Mouse (Mus musculus): ENCODE measurements around the gene Tnfrsf17. TPM values are rescaled to one million over a fixed set of nuclear protein-coding genes. Genes with fewer than 3 reads are reported as not detected.
A peak's percentile ranks its signal among the peaks of the same experiment; 100 is the strongest.
"Not testable (repeated sequence)": the region's sequence is repeated elsewhere in the genome, so short reads cannot be mapped to it uniquely, and the experiment has no call there.

Tnfrsf17 gene
- polyA plus RNA-seq, 1 experiment = 2.7 TPM

DNA sequence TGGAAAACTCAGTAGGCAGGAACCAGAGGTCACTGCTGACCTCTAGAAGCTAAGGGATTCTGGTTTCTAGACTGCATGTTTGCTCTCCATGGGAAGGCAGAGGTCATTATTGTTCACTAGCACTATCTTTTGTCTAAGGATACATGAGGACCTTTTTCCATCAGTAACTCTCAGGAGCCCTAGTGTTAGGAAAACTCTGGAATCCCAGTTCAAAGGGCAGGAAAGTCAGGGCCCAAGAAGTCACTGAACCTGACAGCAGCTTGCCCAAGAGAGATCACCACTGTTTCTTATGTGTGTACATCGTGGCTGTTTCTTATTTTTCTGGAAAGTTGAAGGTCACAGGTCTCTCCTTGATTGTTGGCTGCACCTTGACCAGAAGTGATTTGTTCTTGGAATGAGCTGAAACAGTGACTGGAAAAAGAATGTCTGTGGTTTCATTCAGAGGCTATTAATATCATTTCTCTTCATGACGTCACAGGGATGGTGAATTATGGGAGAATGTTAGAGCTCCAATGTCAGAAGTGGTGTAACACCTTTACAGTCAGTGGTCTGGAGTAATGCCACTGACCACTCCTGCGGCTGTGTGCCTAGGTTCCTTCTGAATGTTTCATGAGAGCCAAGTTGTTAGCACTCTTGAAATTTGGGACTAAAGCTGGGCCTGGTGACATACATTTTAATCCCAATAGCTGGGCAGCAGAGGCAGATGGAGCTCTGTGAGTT, 16.6 kb downstream of the Tnfrsf17 start:
- Histone ChIP-seq H3K27ac (ENCODE audit: control insufficient read depth, insufficient read depth, low read length) (no peak overlapping the region), H3K4me1 (replicated peaks; ENCODE audit: control insufficient read depth, insufficient read depth, low read length) (no peaks in the 10 kb centered on the region), H3K27me3 (ENCODE audit: control insufficient read depth, insufficient read depth, low read length) (no peaks in the 10 kb centered on the region), H3K36me3 (ENCODE audit: control insufficient read depth, insufficient read depth, low read length) (no peaks in the 10 kb centered on the region), H3K4me3 (ENCODE audit: control insufficient read depth, insufficient read depth, low read length) (no peak overlapping the region)
- DNase-seq = no peak
- 91% methylated on average over 3 of the region's 3 CpGs for WGBS
- TF ChIP-seq POLR2A (IDR thresholded peaks at IDR 0.05; ENCODE audit: control insufficient read depth, extremely low read depth, insufficient read depth, low read length, poor library complexity) = no peak
- no peak for TF ChIP-seq CTCF (IDR thresholded peaks at IDR 0.05; ENCODE audit: borderline replicate concordance, control insufficient read depth, extremely low read depth, insufficient read depth, low read length, poor library complexity)

DNA sequence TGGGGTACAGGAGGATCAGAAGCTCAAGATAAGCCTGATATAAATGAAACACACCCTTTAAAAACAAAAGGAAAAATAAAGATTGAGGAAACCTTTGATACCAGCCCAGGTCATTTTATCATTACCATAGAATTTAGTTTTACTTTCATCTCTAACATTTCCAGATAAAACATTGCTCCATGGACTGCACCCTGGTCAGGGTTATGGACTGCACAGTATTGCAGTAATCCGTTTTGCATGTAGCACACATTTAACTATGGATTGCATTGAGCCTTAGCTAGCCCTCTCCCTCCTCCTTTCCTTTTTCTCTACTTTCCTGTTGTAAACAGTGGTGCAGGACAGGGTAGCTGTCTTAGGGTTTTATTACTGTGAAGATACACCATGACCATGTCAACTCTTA, 17.4 kb downstream of the Tnfrsf17 start:
- 95% methylated on average over 1 of the region's 1 CpGs for WGBS
- Histone ChIP-seq H3K27me3 (ENCODE audit: control insufficient read depth, insufficient read depth, low read length) (no peaks in the 10 kb centered on the region), H3K4me3 (ENCODE audit: control insufficient read depth, insufficient read depth, low read length) (no peak overlapping the region), H3K36me3 (ENCODE audit: control insufficient read depth, insufficient read depth, low read length) (no peaks in the 10 kb centered on the region), H3K27ac (ENCODE audit: control insufficient read depth, insufficient read depth, low read length) (no peak overlapping the region), H3K4me1 (replicated peaks; ENCODE audit: control insufficient read depth, insufficient read depth, low read length) (no peaks in the 10 kb centered on the region)
- TF ChIP-seq CTCF (IDR thresholded peaks at IDR 0.05; ENCODE audit: borderline replicate concordance, control insufficient read depth, extremely low read depth, insufficient read depth, low read length, poor library complexity) (no peak), POLR2A (IDR thresholded peaks at IDR 0.05; ENCODE audit: control insufficient read depth, extremely low read depth, insufficient read depth, low read length, poor library complexity) (no peak)
- no peak for DNase-seq

DNA sequence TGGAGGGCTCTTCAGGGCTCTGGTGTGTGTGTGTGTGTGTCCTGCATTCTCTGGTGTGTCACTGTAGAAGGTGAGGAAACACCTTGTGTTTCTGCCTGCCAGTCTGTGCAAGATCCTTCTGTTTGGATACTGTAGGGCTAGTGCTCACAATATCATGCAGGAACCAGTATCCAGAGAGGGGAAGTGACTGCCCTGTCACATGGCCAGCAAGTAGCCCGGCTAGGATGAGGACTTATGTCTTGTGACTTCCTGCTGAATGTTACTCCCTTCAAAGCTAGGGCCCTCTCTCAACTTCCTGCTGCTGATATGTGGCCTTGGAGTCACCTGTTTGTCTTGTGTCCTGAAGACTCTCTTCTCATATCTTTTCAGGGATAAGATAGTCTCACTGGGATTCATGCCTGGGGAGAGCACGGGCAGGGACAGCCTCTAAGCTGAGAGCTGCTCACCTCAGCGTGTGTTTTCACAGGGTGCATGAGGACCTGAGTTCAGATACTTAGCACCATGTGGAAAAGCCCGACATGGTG, 29.7 kb downstream of the Tnfrsf17 start:
- no peak for DNase-seq
- 65% methylated on average over 4 of the region's 4 CpGs for WGBS
- TF ChIP-seq CTCF (IDR thresholded peaks at IDR 0.05; ENCODE audit: borderline replicate concordance, control insufficient read depth, extremely low read depth, insufficient read depth, low read length, poor library complexity) (no peak), POLR2A (IDR thresholded peaks at IDR 0.05; ENCODE audit: control insufficient read depth, extremely low read depth, insufficient read depth, low read length, poor library complexity) (no peak)
- Histone ChIP-seq H3K4me1 (replicated peaks; ENCODE audit: control insufficient read depth, insufficient read depth, low read length) (no peaks in the 10 kb centered on the region), H3K27ac (ENCODE audit: control insufficient read depth, insufficient read depth, low read length) (peak overlapping the region; percentile 23; the same call in 1 of the 2 replicates), H3K36me3 (ENCODE audit: control insufficient read depth, insufficient read depth, low read length) (no peaks in the 10 kb centered on the region), H3K4me3 (ENCODE audit: control insufficient read depth, insufficient read depth, low read length) (no peak overlapping the region), H3K27me3 (ENCODE audit: control insufficient read depth, insufficient read depth, low read length) (no peaks in the 10 kb centered on the region)

DNA sequence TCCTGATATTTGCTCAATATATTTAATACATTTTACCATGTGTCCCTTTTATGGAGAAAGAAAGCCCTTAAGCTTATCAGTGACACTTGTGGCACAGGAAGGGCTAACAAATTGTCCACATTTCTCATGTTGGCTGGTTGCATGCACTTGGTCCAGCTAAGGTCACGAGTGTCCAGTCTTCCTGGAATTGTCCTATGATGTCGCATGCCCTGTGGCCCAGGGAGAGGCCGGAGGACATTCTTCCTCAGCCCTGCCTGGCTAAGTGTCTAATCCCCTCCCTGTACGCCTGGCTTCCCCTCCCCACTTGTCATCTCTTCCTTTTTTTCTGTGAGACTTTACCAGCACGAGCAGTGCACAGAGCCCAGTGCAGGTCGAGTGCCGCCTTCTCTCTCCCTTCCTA, 38.3 kb downstream of the Tnfrsf17 start:
- DNase-seq = no peak
- no peak overlapping the region for H3K27ac ChIP-seq (ENCODE audit: control insufficient read depth, insufficient read depth, low read length)
- no peaks in the 10 kb centered on the region for H3K27me3 ChIP-seq (ENCODE audit: control insufficient read depth, insufficient read depth, low read length)
- no peak for TF ChIP-seq CTCF (IDR thresholded peaks at IDR 0.05; ENCODE audit: borderline replicate concordance, control insufficient read depth, extremely low read depth, insufficient read depth, low read length, poor library complexity)
- no peak for TF ChIP-seq POLR2A (IDR thresholded peaks at IDR 0.05; ENCODE audit: control insufficient read depth, extremely low read depth, insufficient read depth, low read length, poor library complexity)
- H3K4me1 ChIP-seq (replicated peaks; ENCODE audit: control insufficient read depth, insufficient read depth, low read length) = no peaks in the 10 kb centered on the region
- no peak overlapping the region for H3K4me3 ChIP-seq (ENCODE audit: control insufficient read depth, insufficient read depth, low read length)
- no peaks in the 10 kb centered on the region for H3K36me3 ChIP-seq (ENCODE audit: control insufficient read depth, insufficient read depth, low read length)
- WGBS = 83% methylated on average over 7 of the region's 7 CpGs

DNA sequence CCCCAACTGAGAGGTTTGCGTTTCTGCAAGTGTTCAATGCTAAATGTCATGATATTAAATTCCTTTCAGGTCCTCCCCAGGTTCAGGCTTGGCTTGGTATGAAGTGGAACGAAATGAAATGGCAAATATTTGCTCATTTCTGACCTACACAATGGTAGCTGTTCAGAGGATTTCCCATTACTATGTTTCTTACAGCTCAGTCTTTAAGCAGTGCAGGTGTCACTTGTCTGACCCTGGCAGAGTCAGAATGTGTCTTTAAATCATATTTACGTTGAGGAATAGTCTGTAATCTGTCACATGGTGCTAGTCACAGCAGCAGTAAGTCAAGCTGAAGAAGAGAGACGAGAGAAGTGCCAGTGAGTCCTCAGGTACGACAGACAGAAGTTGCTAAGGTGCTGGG, 45.6 kb downstream of the Tnfrsf17 start:
- Histone ChIP-seq H3K4me1 (replicated peaks; ENCODE audit: control insufficient read depth, insufficient read depth, low read length) (no peaks in the 10 kb centered on the region), H3K4me3 (ENCODE audit: control insufficient read depth, insufficient read depth, low read length) (no peak overlapping the region), H3K27ac (ENCODE audit: control insufficient read depth, insufficient read depth, low read length) (no peak overlapping the region), H3K36me3 (ENCODE audit: control insufficient read depth, insufficient read depth, low read length) (no peaks in the 10 kb centered on the region), H3K27me3 (ENCODE audit: control insufficient read depth, insufficient read depth, low read length) (no peaks in the 10 kb centered on the region)
- DNase-seq = no peak
- TF ChIP-seq CTCF (IDR thresholded peaks at IDR 0.05; ENCODE audit: borderline replicate concordance, control insufficient read depth, extremely low read depth, insufficient read depth, low read length, poor library complexity) (no peak), POLR2A (IDR thresholded peaks at IDR 0.05; ENCODE audit: control insufficient read depth, extremely low read depth, insufficient read depth, low read length, poor library complexity) (no peak)
- 92% methylated on average over 5 of the region's 5 CpGs for WGBS

DNA sequence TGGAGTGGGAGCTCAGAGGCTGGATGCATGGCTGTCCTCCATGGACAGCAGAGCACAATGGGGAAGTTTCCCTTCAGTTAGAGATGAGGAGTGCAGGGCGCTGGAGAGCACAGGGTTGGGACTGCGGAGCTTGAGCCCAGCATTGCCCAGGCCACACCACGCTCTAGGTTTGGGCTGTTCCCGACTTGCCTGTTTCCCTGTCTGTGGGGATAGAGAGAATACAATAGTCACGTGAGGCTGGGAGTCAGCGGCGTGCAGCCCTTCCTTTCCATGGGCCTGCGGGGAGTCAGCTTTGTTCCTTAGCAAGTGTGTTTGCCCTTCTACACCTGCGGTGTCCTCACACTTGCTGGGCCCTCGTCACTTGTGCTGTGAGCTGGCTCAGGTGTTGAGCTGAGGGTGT, 46.3 kb downstream of the Tnfrsf17 start:
- Histone ChIP-seq H3K36me3 (ENCODE audit: control insufficient read depth, insufficient read depth, low read length) (no peaks in the 10 kb centered on the region), H3K27ac (ENCODE audit: control insufficient read depth, insufficient read depth, low read length) (no peak overlapping the region), H3K27me3 (ENCODE audit: control insufficient read depth, insufficient read depth, low read length) (no peaks in the 10 kb centered on the region), H3K4me3 (ENCODE audit: control insufficient read depth, insufficient read depth, low read length) (no peak overlapping the region), H3K4me1 (replicated peaks; ENCODE audit: control insufficient read depth, insufficient read depth, low read length) (no peaks in the 10 kb centered on the region)
- WGBS = 98% methylated on average over 10 of the region's 10 CpGs
- no peak for TF ChIP-seq CTCF (IDR thresholded peaks at IDR 0.05; ENCODE audit: borderline replicate concordance, control insufficient read depth, extremely low read depth, insufficient read depth, low read length, poor library complexity)
- TF ChIP-seq POLR2A (IDR thresholded peaks at IDR 0.05; ENCODE audit: control insufficient read depth, extremely low read depth, insufficient read depth, low read length, poor library complexity) = no peak
- DNase-seq = no peak

DNA sequence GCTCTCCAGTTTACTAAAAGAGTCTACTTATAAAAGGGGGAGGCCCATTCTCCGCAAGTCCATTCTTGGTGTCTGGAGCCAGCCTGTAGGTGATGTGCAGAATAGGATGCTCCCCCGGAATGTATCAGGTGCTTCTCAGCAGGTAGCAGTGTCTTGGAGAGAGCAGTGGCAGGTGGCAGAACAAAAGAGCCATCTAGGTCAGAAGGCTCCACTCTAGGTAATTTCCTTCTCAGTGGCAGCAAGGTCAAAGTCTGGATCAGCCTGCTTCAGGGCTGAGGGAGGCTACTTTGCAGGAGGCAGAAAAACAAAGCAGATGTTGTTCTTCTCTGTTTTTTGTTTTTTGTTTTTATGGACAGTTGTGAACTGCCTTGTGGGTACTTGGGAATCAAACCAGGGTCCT, 47.0 kb downstream of the Tnfrsf17 start:
- not testable (repeated sequence) for H3K4me1 ChIP-seq (replicated peaks; ENCODE audit: control insufficient read depth, insufficient read depth, low read length); DNase-seq; H3K27me3 ChIP-seq (ENCODE audit: control insufficient read depth, insufficient read depth, low read length); H3K36me3 ChIP-seq (ENCODE audit: control insufficient read depth, insufficient read depth, low read length); H3K4me3 ChIP-seq (ENCODE audit: control insufficient read depth, insufficient read depth, low read length); H3K27ac ChIP-seq (ENCODE audit: control insufficient read depth, insufficient read depth, low read length)
- WGBS = 92% methylated on average over 2 of the region's 2 CpGs

Data from thymus, adult 2 months (tissue).